Mouse (Mus musculus): ENCODE results near the gene Il1r1. TPM values are rescaled to one million over a fixed set of nuclear protein-coding genes. Genes with fewer than 3 reads are reported as not detected.

The Il1r1 gene
- total RNA-seq, 1 experiment from 2014 or later, result not detected

- no peak for ATAC-seq (replicated peaks; ENCODE audit: insufficient number of reproducible peaks, low FRiP score, low TSS enrichment, poor library complexity, severe bottlenecking)
Measured at GRCm38 (mm10) chr1:40265301-40265835, 40.5 kb downstream of the Il1r1 start.

- no peak for ATAC-seq (replicated peaks; ENCODE audit: insufficient number of reproducible peaks, low FRiP score, low TSS enrichment, poor library complexity, severe bottlenecking)
Measured at GRCm38 (mm10) chr1:40266431-40267260, 41.8 kb downstream of the Il1r1 start.

- no peak for ATAC-seq (replicated peaks; ENCODE audit: insufficient number of reproducible peaks, low FRiP score, low TSS enrichment, poor library complexity, severe bottlenecking)
Measured at GRCm38 (mm10) chr1:40267846-40268245, 43.0 kb downstream of the Il1r1 start.

- ATAC-seq (replicated peaks; ENCODE audit: insufficient number of reproducible peaks, low FRiP score, low TSS enrichment, poor library complexity, severe bottlenecking), result no peak
Measured at GRCm38 (mm10) chr1:40268536-40268935, 43.7 kb downstream of the Il1r1 start.

GRCm38 (mm10) chr1:40270415-40270814 is 45.5 kb downstream of the Il1r1 start:
- ATAC-seq (replicated peaks; ENCODE audit: insufficient number of reproducible peaks, low FRiP score, low TSS enrichment, poor library complexity, severe bottlenecking), result no peak

GRCm38 (mm10) chr1:40271052-40271451 is 46.2 kb downstream of the Il1r1 start:
- ATAC-seq (replicated peaks; ENCODE audit: insufficient number of reproducible peaks, low FRiP score, low TSS enrichment, poor library complexity, severe bottlenecking), result no peak

GRCm38 (mm10) chr1:40271486-40272055 is 46.7 kb downstream of the Il1r1 start:
- no peak for ATAC-seq (replicated peaks; ENCODE audit: insufficient number of reproducible peaks, low FRiP score, low TSS enrichment, poor library complexity, severe bottlenecking)

- no peak for ATAC-seq (replicated peaks; ENCODE audit: insufficient number of reproducible peaks, low FRiP score, low TSS enrichment, poor library complexity, severe bottlenecking)
Measured at GRCm38 (mm10) chr1:40272204-40272603, 47.3 kb downstream of the Il1r1 start.

- no peak for ATAC-seq (replicated peaks; ENCODE audit: insufficient number of reproducible peaks, low FRiP score, low TSS enrichment, poor library complexity, severe bottlenecking)
Measured at GRCm38 (mm10) chr1:40273491-40273890, 48.6 kb downstream of the Il1r1 start.

- ATAC-seq (replicated peaks; ENCODE audit: insufficient number of reproducible peaks, low FRiP score, low TSS enrichment, poor library complexity, severe bottlenecking), result no peak
Measured at GRCm38 (mm10) chr1:40275285-40276013, 50.6 kb downstream of the Il1r1 start.

- ATAC-seq (replicated peaks; ENCODE audit: insufficient number of reproducible peaks, low FRiP score, low TSS enrichment, poor library complexity, severe bottlenecking), result no peak
Measured at GRCm38 (mm10) chr1:40277944-40278343, 53.1 kb downstream of the Il1r1 start.

- ATAC-seq (replicated peaks; ENCODE audit: insufficient number of reproducible peaks, low FRiP score, low TSS enrichment, poor library complexity, severe bottlenecking), result no peak
Measured at GRCm38 (mm10) chr1:40278720-40279119, 53.8 kb downstream of the Il1r1 start.

- ATAC-seq (replicated peaks; ENCODE audit: insufficient number of reproducible peaks, low FRiP score, low TSS enrichment, poor library complexity, severe bottlenecking), result no peak
Measured at GRCm38 (mm10) chr1:40279182-40279743, 54.4 kb downstream of the Il1r1 start.

GRCm38 (mm10) chr1:40281950-40282349 is 57.1 kb downstream of the Il1r1 start:
- ATAC-seq (replicated peaks; ENCODE audit: insufficient number of reproducible peaks, low FRiP score, low TSS enrichment, poor library complexity, severe bottlenecking), result no peak

- no peak for ATAC-seq (replicated peaks; ENCODE audit: insufficient number of reproducible peaks, low FRiP score, low TSS enrichment, poor library complexity, severe bottlenecking)
Measured at GRCm38 (mm10) chr1:40282394-40282793, 57.5 kb downstream of the Il1r1 start.

- ATAC-seq (replicated peaks; ENCODE audit: insufficient number of reproducible peaks, low FRiP score, low TSS enrichment, poor library complexity, severe bottlenecking), result no peak; the same call in 1 of the 2 replicates
Measured at GRCm38 (mm10) chr1:40283995-40284394, 59.1 kb downstream of the Il1r1 start.

- no peak for ATAC-seq (replicated peaks; ENCODE audit: insufficient number of reproducible peaks, low FRiP score, low TSS enrichment, poor library complexity, severe bottlenecking)
Measured at GRCm38 (mm10) chr1:40290489-40291255, 65.8 kb downstream of the Il1r1 start.

GRCm38 (mm10) chr1:40292231-40292630 is 67.4 kb downstream of the Il1r1 start:
- no peak for ATAC-seq (replicated peaks; ENCODE audit: insufficient number of reproducible peaks, low FRiP score, low TSS enrichment, poor library complexity, severe bottlenecking)

All from monocyte, adult 5-6 weeks (primary cell).